Mouse (Mus musculus) MEL (cell line): ENCODE data around the gene Dram1. TPM values are rescaled to one million over a fixed set of nuclear protein-coding genes. Genes with fewer than 3 reads are reported as not detected.

ENCODE experiments used
- DNase-seq: peaks from one replicate; pipeline ENCODE4 v3.0.0; 2011; ENCODE audit warnings: low read depth, low spot score
- H3K27ac ChIP-seq: 2 replicates; pipeline ENCODE4 v1.5.1; 2012; ENCODE audit warnings: low read depth, mild to moderate bottlenecking, control low read depth, low read length, moderate library complexity; ENCODE audit not compliant: control insufficient read depth
- H3K27me3 ChIP-seq, 2 experiments: fragments of 150-350 bp in 1 of 2; sonication (generic) in 1 of 2; 2 replicates each; pipeline ENCODE4 v1.6.1; 2012; ENCODE audit warnings: low read length in 2 of 2, mild to moderate bottlenecking in 2 of 2, improper control_type of control experiment in 1 of 2, moderate library complexity in 1 of 2; ENCODE audit not compliant: insufficient read depth in 2 of 2, control insufficient read depth in 1 of 2
- H3K36me3 ChIP-seq, 2 experiments: 2 replicates each; pipeline ENCODE4 v1.6.1; 2012 to 2014; ENCODE audit warnings: low read length in 2 of 2, improper control_type of control experiment in 1 of 2, inconsistent platforms in 1 of 2, mild to moderate bottlenecking in 1 of 2; ENCODE audit not compliant: insufficient read depth in 2 of 2, control insufficient read depth in 1 of 2
- H3K4me1 ChIP-seq, 2 experiments: fragments of 150-350 bp in 1 of 2; sonication (generic) in 1 of 2; 2 replicates each; pipeline ENCODE4 v1.6.1; 2012; ENCODE audit warnings: low read length in 2 of 2, improper control_type of control experiment in 1 of 2, mild to moderate bottlenecking in 1 of 2; ENCODE audit not compliant: insufficient read depth in 2 of 2, control insufficient read depth in 1 of 2
- H3K4me3 ChIP-seq, 2 experiments: fragments of 150-350 bp in 1 of 2; sonication (generic) in 1 of 2; 2 replicates each; pipeline ENCODE4 v1.5.1; 2012; ENCODE audit warnings: low read depth in 2 of 2, low read length in 2 of 2, mild to moderate bottlenecking in 2 of 2, moderate library complexity in 2 of 2, control low read depth in 1 of 2, improper control_type of control experiment in 1 of 2; ENCODE audit not compliant: control insufficient read depth in 1 of 2, insufficient read depth in 1 of 2
- H3K79me2 ChIP-seq: 2 replicates; pipeline ENCODE4 v1.6.1; 2012; ENCODE audit warnings: mild to moderate bottlenecking, low read length, moderate library complexity; ENCODE audit not compliant: control insufficient read depth, poor library complexity, insufficient read depth
- H3K9ac ChIP-seq: 2 replicates; pipeline ENCODE4 v1.6.1; 2012; ENCODE audit warnings: low read depth, mild to moderate bottlenecking, control low read depth, low read length, moderate library complexity; ENCODE audit not compliant: control insufficient read depth, poor library complexity, severe bottlenecking
- H3K9me3 ChIP-seq: fragments of 150-350 bp; sonication (generic); replicated peaks from 2 replicates; pipeline ENCODE4 v1.6.1; 2012; ENCODE audit warnings: mild to moderate bottlenecking, low read length, improper control_type of control experiment, moderate library complexity; ENCODE audit not compliant: insufficient read depth
- BHLHE40 ChIP-seq: IDR thresholded peaks from 2 replicates; pipeline ENCODE4 v1.6.1; 2012; ENCODE audit warnings: low read depth, mild to moderate bottlenecking, inconsistent platforms, low read length, improper control_type of control experiment, borderline replicate concordance
- CHD2 ChIP-seq: IDR thresholded peaks from 2 replicates; pipeline ENCODE4 v1.6.1; 2011; ENCODE audit warnings: low read length, improper control_type of control experiment
- CTCF ChIP-seq, 3 experiments: IDR thresholded peaks in 2 of 3; conservative IDR thresholded peaks in 1 of 3; 2 replicates each; pipeline ENCODE4 v1.5.1; 2011 to 2012; ENCODE audit warnings: low read length in 3 of 3, low read depth in 2 of 3, mild to moderate bottlenecking in 2 of 3, improper control_type of control experiment in 1 of 3, inconsistent platforms in 1 of 3, mixed read lengths in 1 of 3, moderate library complexity in 1 of 3; ENCODE audit not compliant: control insufficient read depth in 1 of 3, insufficient read depth in 1 of 3, poor library complexity in 1 of 3, severe bottlenecking in 1 of 3
- E2F4 ChIP-seq: IDR thresholded peaks from 2 replicates; pipeline ENCODE4 v1.6.1; 2011; ENCODE audit warnings: low read depth, low read length, improper control_type of control experiment, borderline replicate concordance
- EP300 ChIP-seq, 2 experiments: IDR thresholded peaks; 2 replicates each; pipeline ENCODE4 v1.6.1; 2011; ENCODE audit warnings: improper control_type of control experiment in 2 of 2, low read length in 2 of 2, low read depth in 1 of 2, mild to moderate bottlenecking in 1 of 2
- ETS1 ChIP-seq: IDR thresholded peaks from 2 replicates; pipeline ENCODE4 v1.6.1; 2012; ENCODE audit warnings: low read depth, mild to moderate bottlenecking, inconsistent platforms, low read length, improper control_type of control experiment, moderate library complexity
- GABPA ChIP-seq: IDR thresholded peaks from 2 replicates; pipeline ENCODE4 v1.6.1; 2012; ENCODE audit warnings: low read depth, mild to moderate bottlenecking, inconsistent platforms, low read length, improper control_type of control experiment, moderate library complexity
- GATA1 ChIP-seq: IDR thresholded peaks from 2 replicates; pipeline ENCODE4 v1.6.1; 2011; ENCODE audit warnings: low read depth, low read length, improper control_type of control experiment
- KAT2A ChIP-seq: conservative IDR thresholded peaks from 2 replicates; pipeline ENCODE4 v1.6.1; 2012; ENCODE audit warnings: low read depth, low read length, improper control_type of control experiment, inconsistent platforms
- MAFK ChIP-seq: IDR thresholded peaks from 2 replicates; pipeline ENCODE4 v1.6.1; 2011; ENCODE audit warnings: low read depth, mild to moderate bottlenecking, low read length, improper control_type of control experiment, borderline replicate concordance
- MAZ ChIP-seq: IDR thresholded peaks from 2 replicates; pipeline ENCODE4 v1.6.1; 2012; ENCODE audit warnings: low read depth, mild to moderate bottlenecking, inconsistent platforms, low read length, improper control_type of control experiment
- MYC ChIP-seq: IDR thresholded peaks from 2 replicates; pipeline ENCODE4 v1.6.1; 2011; ENCODE audit warnings: low read depth, mild to moderate bottlenecking, low read length, improper control_type of control experiment, moderate library complexity
- POLR2A ChIP-seq, 2 experiments: IDR thresholded peaks; 2 replicates each; pipeline ENCODE4 v1.6.1; 2011 to 2012; ENCODE audit warnings: low read length in 2 of 2, mild to moderate bottlenecking in 2 of 2, control low read depth in 1 of 2, improper control_type of control experiment in 1 of 2, low read depth in 1 of 2, moderate library complexity in 1 of 2; ENCODE audit not compliant: control insufficient read depth in 1 of 2, insufficient read depth in 1 of 2, poor library complexity in 1 of 2
- POLR2AphosphoS5 ChIP-seq: IDR thresholded peaks from 2 replicates; pipeline ENCODE4 v1.6.1; 2012; ENCODE audit warnings: low read depth, borderline replicate concordance, mild to moderate bottlenecking, inconsistent platforms, low read length, moderate library complexity, mixed read lengths
- RAD21 ChIP-seq: IDR thresholded peaks from 2 replicates; pipeline ENCODE4 v1.6.1; 2011; ENCODE audit warnings: mild to moderate bottlenecking, low read depth, low read length, improper control_type of control experiment
- RCOR1 ChIP-seq: IDR thresholded peaks from 2 replicates; pipeline ENCODE4 v1.6.1; 2012; ENCODE audit warnings: low read depth, mild to moderate bottlenecking, inconsistent platforms, low read length, improper control_type of control experiment
- SIN3A ChIP-seq: IDR thresholded peaks from 2 replicates; pipeline ENCODE4 v1.6.1; 2012; ENCODE audit warnings: low read length, improper control_type of control experiment, inconsistent platforms
- SMC3 ChIP-seq: IDR thresholded peaks from 2 replicates; pipeline ENCODE4 v1.6.1; 2011; ENCODE audit warnings: low read depth, low read length, improper control_type of control experiment
- TCF12 ChIP-seq: IDR thresholded peaks from 2 replicates; pipeline ENCODE4 v1.6.1; 2014; ENCODE audit warnings: low read depth, mild to moderate bottlenecking, inconsistent platforms, low read length, improper control_type of control experiment, moderate library complexity
- UBTF ChIP-seq: IDR thresholded peaks from 2 replicates; pipeline ENCODE4 v1.6.1; 2012; ENCODE audit warnings: low read depth, mild to moderate bottlenecking, inconsistent platforms, low read length, improper control_type of control experiment, moderate library complexity, borderline replicate concordance; ENCODE audit not compliant: insufficient read depth
- USF1 ChIP-seq: IDR thresholded peaks from 2 replicates; pipeline ENCODE4 v1.6.1; 2014; ENCODE audit warnings: low read depth, mild to moderate bottlenecking, inconsistent platforms, low read length, improper control_type of control experiment, moderate library complexity
- ZC3H11A ChIP-seq: IDR thresholded peaks from 2 replicates; pipeline ENCODE4 v1.6.1; 2012; ENCODE audit warnings: low read depth, mild to moderate bottlenecking, inconsistent platforms, low read length, improper control_type of control experiment
- ZMIZ1 ChIP-seq: IDR thresholded peaks from 2 replicates; pipeline ENCODE4 v1.6.1; 2012; ENCODE audit warnings: low read depth, mild to moderate bottlenecking, inconsistent platforms, low read length, improper control_type of control experiment, moderate library complexity
- polyA plus RNA-seq, 2 experiments: library from polyadenylated mRNA; stranded (reverse) in 1 of 2; unstranded in 1 of 2; fragments of >175 nt in 1 of 2; fragments of >200 nt in 1 of 2; gene quantifications; 2 replicates each; pipeline versions ENCODE4 v1.2.1 to v1.2.4; 2012; ENCODE audit warnings: low replicate concordance in 2 of 2, low read depth in 1 of 2; ENCODE audit not compliant: insufficient read length in 2 of 2, insufficient read depth in 1 of 2, missing spikeins in 1 of 2
- total RNA-seq: library from RNA; depleted of rRNA; stranded (reverse); fragments of 300-350 nt; gene quantifications from 2 replicates; pipeline ENCODE4 v1.2.3, GENCODE M21; 2012

The Dram1 gene
- total and polyA plus RNA-seq, 3 experiments, result 0.17 TPM; not detected in 2

DNA sequence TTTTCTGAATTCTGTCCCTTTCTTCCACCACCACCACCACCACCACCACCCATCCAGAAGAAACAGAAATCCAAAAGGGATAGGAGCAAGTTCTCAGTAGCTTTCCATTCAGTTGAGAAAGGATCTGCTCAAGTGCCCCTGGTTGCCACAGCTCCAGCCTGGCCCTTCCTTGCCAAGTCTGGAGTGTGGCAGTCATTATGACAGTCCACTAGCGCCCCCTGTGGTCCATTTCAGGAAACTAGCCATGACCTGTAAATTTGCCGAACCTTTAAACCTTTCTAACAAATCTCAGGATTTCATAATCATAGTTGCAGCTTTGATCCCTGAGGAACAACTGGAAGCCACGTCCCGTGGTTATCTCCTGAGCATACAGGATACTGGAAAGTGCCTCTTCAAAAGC is 74.6 kb downstream of the Dram1 start:
- H3K9ac ChIP-seq, result no peak overlapping the region
- no peak overlapping the region for H3K4me3 ChIP-seq
- no peaks in the 10 kb centered on the region for H3K36me3 ChIP-seq
- no peak overlapping the region for H3K27ac ChIP-seq
- no peaks in the 10 kb centered on the region; a peak in 1 of 4 replicates for H3K27me3 ChIP-seq
- no peaks in the 10 kb centered on the region for H3K4me1 ChIP-seq
- no peaks in the 10 kb centered on the region for H3K9me3 ChIP-seq
- DNase-seq, result peak; percentile 70
- TF ChIP-seq POLR2AphosphoS5, result no peak
- no peak for TF ChIP-seq MYC
- peak; percentile 83 for TF ChIP-seq SMC3
- TF ChIP-seq CHD2, result no peak
- no peak for TF ChIP-seq RCOR1
- no peak for TF ChIP-seq EP300 (IDR thresholded peaks at IDR 0.05; ENCODE audit: low read depth in 1 of 2, low read length in 2 of 2)
- TF ChIP-seq ZC3H11A, result peak; percentile 58
- TF ChIP-seq CTCF (IDR thresholded peaks at IDR 0.05 in 2 of 3, conservative IDR thresholded peaks at IDR 0.05 in 1 of 3; ENCODE audit: control insufficient read depth in 1 of 3, insufficient read depth in 1 of 3, low read depth in 2 of 3, low read length in 3 of 3, poor library complexity in 1 of 3, severe bottlenecking in 1 of 3), result peak; percentile 57 to 84 (median 81)
- TF ChIP-seq MAZ, result no peak
- peak; percentile 92 for TF ChIP-seq RAD21
- H3K79me2 ChIP-seq, result no peaks in the 10 kb centered on the region

DNA sequence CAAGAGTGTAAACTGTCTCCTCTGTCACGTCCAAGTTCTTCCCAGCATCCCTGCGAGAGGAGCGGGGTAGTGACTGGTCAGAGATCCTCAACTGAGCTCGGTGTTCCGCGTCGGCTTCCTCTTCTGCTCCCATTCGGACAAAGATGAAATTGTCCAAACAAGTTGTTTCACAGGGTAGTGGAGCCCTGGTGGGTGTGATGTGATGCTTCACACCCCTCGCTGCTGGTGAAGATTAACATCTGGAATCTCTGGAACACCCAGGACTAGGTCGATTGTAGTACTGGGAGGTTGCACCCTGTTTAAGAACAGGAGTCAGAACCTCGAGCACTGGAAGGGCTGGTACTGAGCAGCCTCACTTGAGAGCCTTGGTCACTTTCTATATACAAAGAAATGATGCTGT is 75.8 kb downstream of the Dram1 start:
- Histone ChIP-seq H3K27me3 (no peaks in the 10 kb centered on the region; a peak in 1 of 4 replicates), H3K4me3 (no peak overlapping the region), H3K36me3 (no peaks in the 10 kb centered on the region), H3K4me1 (no peaks in the 10 kb centered on the region), H3K79me2 (no peaks in the 10 kb centered on the region), H3K27ac (no peak overlapping the region), H3K9me3 (no peaks in the 10 kb centered on the region), H3K9ac (no peak overlapping the region)
- TF ChIP-seq GATA1, result no peak
- TF ChIP-seq USF1, result no peak
- no peak for TF ChIP-seq ETS1
- no peak for TF ChIP-seq KAT2A
- TF ChIP-seq UBTF, result no peak
- TF ChIP-seq EP300 (IDR thresholded peaks at IDR 0.05; ENCODE audit: low read depth in 1 of 2, low read length in 2 of 2), result no peak
- no peak for TF ChIP-seq TCF12
- no peak for TF ChIP-seq SIN3A
- no peak for TF ChIP-seq GABPA
- TF ChIP-seq CHD2, result no peak
- TF ChIP-seq RCOR1, result no peak
- TF ChIP-seq MAFK, result no peak
- no peak for TF ChIP-seq MAZ
- TF ChIP-seq POLR2AphosphoS5, result no peak
- TF ChIP-seq CTCF (IDR thresholded peaks at IDR 0.05 in 2 of 3, conservative IDR thresholded peaks at IDR 0.05 in 1 of 3; ENCODE audit: control insufficient read depth in 1 of 3, insufficient read depth in 1 of 3, low read depth in 2 of 3, low read length in 3 of 3, poor library complexity in 1 of 3, severe bottlenecking in 1 of 3), result no peak
- TF ChIP-seq ZMIZ1, result no peak
- TF ChIP-seq POLR2A (IDR thresholded peaks at IDR 0.05; ENCODE audit: control insufficient read depth in 1 of 2, insufficient read depth in 1 of 2, low read depth in 1 of 2, low read length in 2 of 2, poor library complexity in 1 of 2), result no peak
- TF ChIP-seq SMC3, result no peak
- TF ChIP-seq E2F4, result no peak
- no peak for TF ChIP-seq BHLHE40
- no peak for DNase-seq
